Mouse (Mus musculus): ENCODE measurements around the gene Pitpnm2.

Gene Pitpnm2

GRCm38 (mm10) chr5:124249614-124250591 lies at the start of gene Pitpnm2:
Pitpnm2 (minus strand) TSS chr5:124249760.
- DNase-seq (ENCODE audit: low read depth, low spot score) = peak; percentile 56

GRCm38 (mm10) chr5:124299307-124299706 lies 49.7 kb upstream of the Pitpnm2 start:
- peak; percentile 50 for DNase-seq (ENCODE audit: low read depth, low spot score)

- no peak for DNase-seq (ENCODE audit: low read depth, low spot score)
Measured at GRCm38 (mm10) chr5:124296475-124296874, 46.9 kb upstream of the Pitpnm2 start.

GRCm38 (mm10) chr5:124293967-124294366 lies 44.4 kb upstream of the Pitpnm2 start:
- no peak for DNase-seq (ENCODE audit: low read depth, low spot score)

- DNase-seq (ENCODE audit: low read depth, low spot score) = no peak
Measured at GRCm38 (mm10) chr5:124290216-124290615, 40.7 kb upstream of the Pitpnm2 start.

- DNase-seq (ENCODE audit: low read depth, low spot score) = peak; percentile 48
Measured at GRCm38 (mm10) chr5:124287616-124288247, 38.2 kb upstream of the Pitpnm2 start.

GRCm38 (mm10) chr5:124284330-124284729 lies 34.8 kb upstream of the Pitpnm2 start:
- peak; percentile 39 for DNase-seq (ENCODE audit: low read depth, low spot score)

GRCm38 (mm10) chr5:124282854-124283253 lies 33.3 kb upstream of the Pitpnm2 start:
- DNase-seq (ENCODE audit: low read depth, low spot score) = no peak

GRCm38 (mm10) chr5:124270226-124270625 lies 20.7 kb upstream of the Pitpnm2 start:
- DNase-seq (ENCODE audit: low read depth, low spot score) = no peak

- no peak for DNase-seq (ENCODE audit: low read depth, low spot score)
Measured at GRCm38 (mm10) chr5:124269661-124270060, 20.1 kb upstream of the Pitpnm2 start.

GRCm38 (mm10) chr5:124267652-124268051 lies 18.1 kb upstream of the Pitpnm2 start:
- DNase-seq (ENCODE audit: low read depth, low spot score) = no peak

GRCm38 (mm10) chr5:124266821-124267220 lies 17.3 kb upstream of the Pitpnm2 start:
- no peak for DNase-seq (ENCODE audit: low read depth, low spot score)

- peak; percentile 75 for DNase-seq (ENCODE audit: low read depth, low spot score)
Measured at GRCm38 (mm10) chr5:124263246-124263645, 13.7 kb upstream of the Pitpnm2 start.

- DNase-seq (ENCODE audit: low read depth, low spot score) = no peak
Measured at GRCm38 (mm10) chr5:124262090-124262489, 12.5 kb upstream of the Pitpnm2 start.

GRCm38 (mm10) chr5:124259133-124259532 lies 9.6 kb upstream of the Pitpnm2 start:
- peak; percentile 76 for DNase-seq (ENCODE audit: low read depth, low spot score)

- DNase-seq (ENCODE audit: low read depth, low spot score) = no peak
Measured at GRCm38 (mm10) chr5:124258026-124258425, 8.5 kb upstream of the Pitpnm2 start.

- no peak for DNase-seq (ENCODE audit: low read depth, low spot score)
Measured at GRCm38 (mm10) chr5:124255141-124255540, 5.6 kb upstream of the Pitpnm2 start.

- no peak for DNase-seq (ENCODE audit: low read depth, low spot score)
Measured at GRCm38 (mm10) chr5:124253555-124253954, 4.0 kb upstream of the Pitpnm2 start.

- DNase-seq (ENCODE audit: low read depth, low spot score) = no peak
Measured at GRCm38 (mm10) chr5:124252580-124253320, 3.2 kb upstream of the Pitpnm2 start.

- DNase-seq (ENCODE audit: low read depth, low spot score) = no peak
Measured at GRCm38 (mm10) chr5:124251070-124251469, 1.5 kb upstream of the Pitpnm2 start.

GRCm38 (mm10) chr5:124248845-124249613 lies 531 bp downstream of the Pitpnm2 start:
- peak; percentile 43 for DNase-seq (ENCODE audit: low read depth, low spot score)

Measured in R1 (cell line).